Mouse (Mus musculus) thymus, postnatal 0 days (tissue): ENCODE data around the gene Rhoa. TPM values are rescaled to one million over a fixed set of nuclear protein-coding genes. Genes with fewer than 3 reads are reported as not detected.
"Not testable (repeated sequence)": the region's sequence is repeated elsewhere in the genome, so short reads cannot be mapped to it uniquely, and the experiment has no call there.

Experiments used
- DNase-seq: peaks from one replicate; pipeline ENCODE4 v3.0.0-alpha.2; 2015; ENCODE audit warnings: low spot score
- polyA plus RNA-seq: library from polyadenylated mRNA; unstranded; fragments of >200 nt; fragmentation: Nextera tagmentation; extraction: Ambion mirVana; gene quantifications from 2 replicates; pipeline ENCODE4 v1.2.1, GENCODE M21; 2015

Rhoa gene
- polyA plus RNA-seq, 1 experiment from 2014 or later = 543 TPM

DNA sequence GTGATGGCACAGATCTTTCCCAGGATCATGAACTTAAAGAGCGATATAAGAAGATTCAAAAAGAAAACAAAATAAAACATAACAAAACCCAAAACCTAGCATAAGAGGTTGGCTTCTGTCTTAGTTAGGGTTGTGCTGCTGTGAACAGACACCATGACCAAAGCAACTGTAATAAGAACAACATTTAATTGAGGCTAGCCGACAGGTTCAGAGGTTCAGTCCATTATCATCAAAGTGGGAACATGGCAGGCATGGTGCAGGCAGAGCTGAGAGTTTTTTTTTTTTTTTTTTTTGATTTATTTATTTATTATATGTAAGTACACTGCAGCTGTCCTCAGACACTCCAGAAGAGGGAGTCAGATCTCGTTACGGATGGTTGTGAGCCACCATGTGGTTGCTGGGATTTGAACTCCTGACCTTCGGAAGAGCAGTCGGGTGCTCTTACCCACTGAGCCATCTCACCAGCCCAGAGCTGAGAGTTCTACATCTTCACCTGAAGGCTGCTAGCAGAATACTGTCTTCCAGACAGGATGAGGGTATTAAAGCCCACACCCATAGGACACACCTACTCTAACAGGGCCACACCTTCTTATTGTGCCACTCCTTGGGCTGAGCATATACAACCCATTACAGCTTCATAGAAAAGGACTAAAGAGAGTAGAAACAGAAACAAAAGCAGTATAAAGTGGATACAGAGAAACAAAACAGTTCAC is 18.2 kb upstream of the Rhoa start:
- DNase-seq = not testable (repeated sequence)

DNA sequence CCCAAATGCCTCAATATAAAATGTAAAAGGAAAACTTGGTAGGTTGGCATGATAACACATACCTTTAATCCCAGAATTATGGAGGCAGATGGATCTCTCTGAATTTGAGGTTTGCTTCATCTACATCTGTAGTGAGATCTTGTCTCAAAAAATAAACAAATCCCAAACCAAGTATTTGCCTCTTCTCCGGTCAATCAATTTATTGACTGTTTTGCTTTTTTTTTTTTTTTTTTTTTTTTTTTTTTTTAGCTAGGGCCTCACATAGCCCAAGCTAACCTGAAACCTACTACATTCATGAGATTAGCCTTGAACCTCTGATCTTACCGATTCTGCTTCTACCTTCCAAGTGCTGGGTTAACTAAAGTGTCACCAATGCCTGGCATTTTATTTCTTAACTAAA is 16.6 kb upstream of the Rhoa start:
- DNase-seq = no peak

DNA sequence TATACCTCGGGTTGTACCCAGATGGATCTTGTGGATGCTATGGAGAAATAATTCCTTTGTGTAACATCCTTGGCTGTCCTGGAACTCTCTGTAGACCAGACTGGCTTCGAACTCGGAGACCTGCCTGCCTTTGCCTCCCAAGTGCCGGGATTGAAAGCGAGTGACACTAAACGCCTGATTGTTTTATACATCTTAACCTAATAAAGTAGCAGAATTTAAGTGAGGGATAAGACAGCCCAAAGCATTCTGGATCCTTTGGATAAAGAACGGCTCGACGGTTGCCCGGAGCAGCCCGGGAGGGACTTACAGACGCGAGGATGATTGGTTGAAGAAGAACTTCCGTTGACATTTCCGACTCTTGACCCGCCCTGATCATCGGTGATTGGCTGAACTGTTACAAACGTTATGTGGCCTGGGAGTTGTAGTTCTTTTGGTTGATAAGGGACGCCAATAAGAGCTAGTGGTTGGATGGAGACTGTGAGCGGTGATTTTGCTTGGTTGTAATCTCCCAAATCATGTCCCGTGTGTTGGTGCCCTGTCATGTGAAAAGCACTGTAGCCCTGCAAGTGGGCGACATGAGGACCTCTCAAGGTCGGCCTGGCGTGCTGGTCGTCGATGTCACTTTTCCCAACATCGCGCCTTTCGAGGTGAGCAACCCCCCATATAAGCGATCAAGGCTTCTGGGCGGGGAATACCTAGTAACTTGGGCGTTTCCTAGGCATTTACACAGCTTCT is 15.7 kb upstream of the Rhoa start, which contains the start of gene Nicn1:
TSS of gene Nicn1 (plus strand) at position 414 of the 735 bp plus-strand sequence.
- DNase-seq = peak; percentile 95

DNA sequence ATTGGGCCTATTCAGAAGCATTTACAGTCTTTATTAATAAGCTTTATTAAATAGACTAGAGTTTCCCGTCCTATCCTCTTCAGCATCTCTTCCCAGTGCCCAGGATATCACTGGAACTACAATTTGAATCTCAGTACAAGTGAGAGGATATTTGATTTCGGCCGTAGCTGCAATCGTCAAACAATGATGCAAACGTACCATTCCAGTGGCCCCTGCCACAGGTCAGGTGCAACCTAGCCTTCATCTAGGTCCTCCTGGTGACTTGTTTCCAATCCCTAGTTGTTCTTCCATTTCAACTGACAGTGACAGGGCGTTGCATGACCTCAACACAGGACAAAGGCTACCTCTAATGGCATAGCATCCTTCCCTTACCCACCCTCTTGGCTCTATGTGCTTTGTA is 15.2 kb upstream of the Rhoa start:
- no peak for DNase-seq

DNA sequence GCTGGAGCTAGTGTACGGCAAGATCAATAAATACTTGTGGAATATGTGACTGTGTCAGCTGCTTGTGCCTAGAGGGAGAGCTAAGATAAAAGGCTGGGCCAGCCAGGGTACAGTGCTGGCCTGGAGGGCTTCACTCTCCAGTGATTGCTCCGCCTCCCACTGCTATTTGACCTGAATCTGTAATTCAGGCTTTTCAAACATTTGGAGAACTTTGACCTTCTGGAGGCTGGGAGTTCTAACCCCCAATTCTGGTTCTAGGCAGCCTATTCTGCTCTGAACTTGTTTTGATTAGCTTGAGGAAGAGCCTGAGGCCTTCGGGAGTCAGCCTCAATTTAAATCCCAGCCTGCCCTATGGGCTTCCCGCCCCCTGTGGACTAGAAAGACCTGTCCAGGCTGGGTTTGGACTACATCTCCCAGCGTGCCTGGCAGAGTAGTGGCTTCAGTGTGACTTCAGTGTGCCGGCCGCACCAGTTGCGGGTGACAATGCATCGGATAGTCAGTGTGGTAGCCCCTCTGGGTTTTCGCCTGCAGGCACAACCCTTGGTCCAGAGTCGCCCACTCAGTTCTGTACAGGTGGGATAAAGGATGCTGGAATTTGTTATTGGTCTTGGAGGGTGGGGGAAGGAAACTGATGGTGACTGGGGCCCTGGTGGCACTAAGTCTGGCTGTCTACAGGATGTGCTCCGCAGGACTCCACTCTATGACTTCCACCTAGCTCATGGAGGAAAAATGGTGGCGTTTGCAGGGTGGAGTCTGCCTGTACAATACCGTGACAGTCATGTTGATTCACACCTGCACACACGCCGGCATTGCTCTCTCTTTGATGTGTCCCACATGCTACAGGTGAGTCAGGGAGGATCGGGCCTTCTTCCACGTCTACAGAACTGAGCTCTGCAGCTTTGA is 9.2 kb upstream of the Rhoa start, which contains the start of gene Amt:
TSS of gene Amt (plus strand) at position 401 of the 903 bp plus-strand sequence.
- DNase-seq = no peak

DNA sequence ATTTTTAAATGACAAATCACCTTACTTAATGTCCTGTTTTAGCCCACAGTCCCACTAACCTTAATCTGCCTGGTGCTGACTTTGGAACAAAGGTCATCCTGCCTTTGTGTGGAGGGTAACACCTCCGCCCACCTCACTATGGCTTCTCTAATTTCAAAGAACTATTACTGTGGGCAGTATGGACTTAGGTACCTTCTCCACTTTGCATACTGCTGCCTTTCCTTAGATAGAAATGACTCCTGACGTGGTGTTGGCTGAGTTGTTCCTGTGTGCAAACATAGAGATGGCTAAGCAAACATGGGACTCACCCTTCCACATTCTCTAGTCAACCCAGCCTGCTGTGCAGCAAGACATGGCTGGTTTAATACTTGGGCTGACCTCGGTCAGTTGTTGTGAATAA is 4.1 kb upstream of the Rhoa start:
- DNase-seq = no peak

DNA sequence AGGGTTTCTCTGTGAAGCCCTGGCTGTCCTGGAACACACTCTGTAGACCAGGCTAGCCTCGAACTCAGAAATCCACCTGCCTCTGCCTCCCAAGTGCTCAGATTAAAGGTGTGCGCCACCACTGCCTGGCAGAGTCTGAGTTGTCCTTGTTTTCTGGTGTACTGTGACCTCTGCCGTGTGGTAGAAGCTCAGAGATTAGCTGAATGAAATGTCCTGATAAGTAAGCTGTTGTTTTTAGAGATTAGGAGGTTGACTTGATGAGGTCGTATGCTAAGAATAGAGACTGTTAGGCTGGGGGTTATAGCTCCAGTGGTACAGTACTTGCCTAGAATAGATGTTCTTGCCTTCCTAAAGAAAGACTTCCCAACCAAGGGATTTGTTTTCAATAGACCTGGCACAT is 1.2 kb upstream of the Rhoa start:
- DNase-seq = no peak

DNA sequence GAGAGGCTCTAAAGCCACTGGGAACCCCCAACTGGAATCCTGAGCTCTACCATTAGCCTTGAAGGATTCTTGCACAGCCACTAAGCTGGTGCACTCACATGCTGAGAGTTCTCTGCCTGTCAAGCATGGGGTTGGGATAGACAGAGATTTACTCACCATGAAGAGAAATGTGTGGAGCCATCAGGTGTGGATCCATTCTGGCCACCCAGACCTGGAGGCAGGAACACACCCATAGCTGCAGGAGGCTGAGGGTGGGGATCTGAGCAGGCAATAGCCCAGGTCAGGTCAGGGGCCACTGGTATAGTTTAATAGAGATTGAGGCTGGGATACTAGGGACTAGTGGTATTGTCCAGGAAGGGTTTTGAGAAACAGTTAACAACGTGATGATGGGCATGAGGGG is 759 bp upstream of the Rhoa start:
- DNase-seq = no peak

DNA sequence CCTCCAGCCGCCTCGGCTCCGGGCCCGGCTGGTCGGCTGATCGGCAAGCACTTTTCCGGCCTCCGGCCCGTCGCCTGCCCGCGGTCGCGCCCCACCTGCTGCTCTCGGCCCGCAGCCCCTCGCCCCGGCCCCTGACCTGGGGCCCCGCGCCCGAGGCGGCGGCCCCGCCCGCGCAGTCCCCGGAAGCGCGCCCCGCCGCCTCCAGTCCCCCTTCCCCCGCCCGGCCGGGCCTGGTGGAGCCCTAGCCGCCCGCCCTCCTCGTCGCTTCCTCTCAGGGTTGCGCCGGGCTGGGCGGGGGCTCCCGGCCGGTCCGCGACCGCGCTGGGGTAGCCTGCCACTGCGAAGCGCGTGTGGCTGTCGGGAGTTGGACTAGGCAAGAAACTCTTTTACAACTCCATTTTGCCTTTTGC is 647 bp downstream of the Rhoa start:
- DNase-seq = peak; percentile 86

DNA sequence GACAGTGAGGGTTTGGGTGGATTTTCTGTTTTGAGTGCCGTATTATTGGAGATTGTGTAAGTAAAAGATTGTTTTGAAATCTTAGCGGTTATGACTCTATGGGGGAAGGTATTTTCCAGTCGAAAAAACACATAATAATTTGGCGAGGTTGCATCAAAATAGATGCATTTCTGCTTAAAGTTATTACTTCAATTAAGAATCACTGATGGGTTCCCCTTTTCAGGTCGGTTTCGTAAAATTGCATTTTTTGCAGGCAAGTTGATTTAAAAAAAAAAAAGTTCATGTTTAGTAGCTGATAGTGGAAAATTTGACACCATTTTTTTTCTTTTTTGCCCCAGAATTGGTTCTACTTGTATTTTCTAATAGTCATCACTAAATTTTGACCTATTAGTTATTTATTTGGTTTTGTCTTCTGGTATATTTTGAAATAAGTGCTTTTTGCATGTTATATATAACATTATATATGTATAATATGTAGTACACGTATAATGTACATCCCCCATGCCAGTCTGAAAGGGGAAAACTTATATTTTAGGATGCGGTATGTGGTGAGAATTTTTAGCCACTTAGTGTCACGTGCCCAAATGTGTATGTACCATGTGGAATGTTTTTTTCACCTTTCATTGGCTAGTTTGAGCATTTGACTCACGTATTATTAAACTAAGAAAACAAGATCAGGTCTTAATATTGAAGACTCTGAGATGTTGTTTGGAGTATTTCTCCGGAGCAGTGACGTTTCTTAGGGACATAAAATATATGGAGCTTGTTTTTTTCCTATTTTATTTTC is 1.3 kb downstream of the Rhoa start:
- DNase-seq = peak; percentile 11

DNA sequence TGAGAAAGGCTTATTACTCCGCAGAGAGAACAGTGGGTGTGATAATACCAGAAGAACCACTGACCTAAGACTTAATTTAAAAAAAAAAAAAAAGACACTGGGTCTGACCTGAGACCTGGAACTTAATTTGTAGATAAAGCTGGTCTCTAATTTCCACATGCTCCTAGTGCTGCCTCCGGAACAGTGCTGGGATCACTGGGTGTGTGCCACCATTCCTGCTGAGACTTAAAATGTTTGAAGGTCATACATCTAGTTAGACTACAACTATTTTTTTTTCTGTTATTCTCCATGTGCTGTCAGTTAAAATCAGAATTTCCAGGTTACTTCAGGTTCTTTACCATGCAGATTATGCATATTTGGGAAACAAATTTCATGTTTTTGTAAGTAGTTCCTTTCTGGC is 2.2 kb downstream of the Rhoa start:
- no peak for DNase-seq

DNA sequence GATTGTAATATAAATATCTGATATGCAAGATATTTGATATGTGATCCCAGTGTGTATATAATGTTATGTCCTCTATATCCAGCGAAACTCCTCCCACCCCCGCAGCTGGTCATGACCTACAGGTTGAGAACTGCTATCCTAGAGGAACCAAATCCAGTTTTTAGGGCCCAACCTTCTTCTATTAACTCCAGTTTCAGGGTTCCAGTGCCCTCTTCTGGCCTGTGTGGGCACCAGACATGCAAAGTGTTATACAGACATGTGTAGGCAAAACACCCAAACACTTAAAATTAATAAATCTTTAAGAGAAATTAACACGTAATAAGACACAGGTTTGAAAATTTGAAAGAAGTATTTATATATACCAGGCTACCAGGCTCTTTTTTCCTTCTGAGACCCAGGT is 11.6 kb downstream of the Rhoa start:
- no peak for DNase-seq

DNA sequence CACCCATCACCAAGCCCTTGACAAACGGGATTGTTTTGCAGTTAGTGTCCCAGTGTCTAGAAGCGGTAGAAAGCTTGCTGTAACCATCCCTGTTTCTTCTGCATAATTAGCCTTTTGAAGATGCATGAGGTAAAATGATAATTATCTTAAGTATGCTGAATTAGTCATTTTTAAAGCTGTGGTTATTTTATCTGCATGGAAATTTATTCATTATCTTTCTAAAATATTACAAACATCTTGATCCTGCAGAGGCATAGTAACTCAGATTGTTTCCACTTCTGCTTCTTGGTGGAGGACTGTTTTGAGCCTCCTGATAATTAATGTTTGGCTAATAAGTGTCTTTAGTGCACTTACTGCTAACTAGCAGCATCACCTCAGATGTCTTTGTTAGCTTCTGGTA is 12.5 kb downstream of the Rhoa start:
- no peak for DNase-seq

DNA sequence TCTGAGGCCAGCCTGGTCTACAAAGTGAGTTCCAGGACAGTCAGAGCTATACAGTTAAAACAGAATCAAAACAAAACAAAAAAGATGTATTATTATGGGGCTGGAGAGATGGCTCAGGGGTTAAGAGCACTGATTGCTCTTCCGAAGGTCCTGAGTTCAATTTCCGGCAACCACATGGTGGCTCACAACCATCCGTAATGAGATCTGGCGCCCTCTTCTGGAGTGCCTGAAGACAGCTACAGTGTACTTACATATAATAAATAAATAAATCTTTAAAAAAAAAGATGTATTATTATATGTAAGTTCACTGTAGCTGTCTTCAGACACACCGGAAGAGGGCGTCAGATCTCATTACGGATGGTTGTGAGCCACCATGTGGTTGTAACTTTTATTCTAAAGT is 16.1 kb downstream of the Rhoa start:
- DNase-seq = not testable (repeated sequence)

DNA sequence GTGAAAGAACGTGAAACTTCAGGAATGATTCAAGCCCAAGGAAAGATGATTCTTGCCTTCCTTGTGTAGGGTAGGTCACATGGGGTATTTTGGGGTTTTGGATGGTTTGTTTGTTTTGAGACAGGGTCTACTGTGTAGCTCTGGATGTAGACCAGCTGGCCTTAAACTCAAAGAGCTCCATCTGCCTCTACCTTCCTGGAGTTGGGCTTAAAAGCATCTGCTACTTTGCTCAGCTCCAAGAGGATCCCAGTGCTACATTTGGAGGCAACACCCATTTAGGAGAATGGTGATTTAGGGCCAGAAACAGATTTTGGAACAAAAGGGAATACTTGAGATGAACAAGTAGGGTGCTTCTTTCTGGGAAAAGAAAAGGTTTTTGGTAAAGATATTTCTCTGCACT is 18.9 kb downstream of the Rhoa start:
- DNase-seq = no peak

DNA sequence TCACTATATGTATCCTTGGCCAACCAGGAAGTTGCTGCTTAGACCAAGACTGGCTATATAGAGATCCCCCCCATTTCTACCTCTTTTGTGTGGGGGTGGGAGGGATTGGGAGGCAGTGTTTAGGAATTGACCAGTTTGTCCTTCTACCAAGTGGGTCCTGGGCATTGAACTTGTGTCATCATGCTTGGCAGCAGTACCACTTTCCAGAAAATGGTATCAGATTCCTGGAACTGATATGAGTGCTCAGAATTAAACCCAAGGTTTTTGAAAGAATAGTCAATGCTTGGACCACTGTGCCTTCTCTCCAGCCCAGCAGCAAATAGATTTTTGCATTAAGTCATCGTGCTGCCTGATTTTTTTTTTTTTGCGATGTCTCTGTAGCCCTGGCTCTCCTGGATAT is 19.9 kb downstream of the Rhoa start:
- no peak for DNase-seq

DNA sequence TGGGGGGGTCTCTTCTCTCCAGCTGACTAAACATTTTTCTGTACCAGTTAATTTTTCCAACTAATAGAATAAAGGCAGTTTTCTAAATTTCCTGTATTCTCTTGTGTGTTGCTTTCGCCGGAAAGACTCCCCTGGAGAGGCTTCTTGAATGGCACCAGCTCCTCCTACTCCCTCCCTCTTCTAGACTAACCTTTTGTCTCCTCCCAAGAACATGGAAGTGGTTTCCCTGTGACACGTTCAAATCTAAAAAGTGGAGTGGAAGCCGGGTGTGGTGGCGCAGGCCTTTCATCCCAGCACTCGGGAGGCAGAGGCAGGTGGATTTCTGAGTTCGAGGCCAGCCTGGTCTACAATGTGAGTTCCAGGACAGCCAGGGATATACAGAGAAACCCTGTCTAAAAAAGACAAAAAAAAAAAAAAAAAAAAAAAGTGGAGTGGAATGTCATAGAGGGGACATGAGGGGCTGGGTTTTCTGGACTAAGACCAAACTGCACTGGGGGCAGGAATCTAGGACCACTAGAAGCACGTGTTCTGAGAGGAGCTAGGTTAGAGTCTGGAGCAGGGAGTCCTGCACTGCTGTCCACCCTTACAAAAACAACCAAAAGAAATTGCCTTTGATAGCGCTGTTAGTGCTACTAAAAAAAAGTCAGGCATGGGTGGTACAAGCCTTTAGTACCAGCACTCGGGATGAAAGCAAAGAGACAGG is 32.1 kb downstream of the Rhoa start:
- no peak for DNase-seq

DNA sequence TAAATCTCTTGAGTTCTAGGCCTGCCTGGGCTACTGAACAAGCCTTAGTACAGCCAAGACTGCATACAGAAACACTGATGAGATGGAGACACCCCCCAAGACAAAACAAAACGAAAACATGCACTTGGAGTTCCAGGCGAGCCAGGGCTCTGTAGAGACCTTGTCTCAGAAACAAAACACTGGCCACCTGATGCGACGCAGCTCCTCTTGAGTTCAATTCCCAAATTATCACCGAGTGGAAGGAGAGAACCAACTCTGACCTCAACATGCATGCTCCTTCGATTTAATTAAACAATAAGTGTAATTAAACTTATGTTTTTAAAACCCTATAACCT is 32.6 kb downstream of the Rhoa start:
- no peak for DNase-seq

DNA sequence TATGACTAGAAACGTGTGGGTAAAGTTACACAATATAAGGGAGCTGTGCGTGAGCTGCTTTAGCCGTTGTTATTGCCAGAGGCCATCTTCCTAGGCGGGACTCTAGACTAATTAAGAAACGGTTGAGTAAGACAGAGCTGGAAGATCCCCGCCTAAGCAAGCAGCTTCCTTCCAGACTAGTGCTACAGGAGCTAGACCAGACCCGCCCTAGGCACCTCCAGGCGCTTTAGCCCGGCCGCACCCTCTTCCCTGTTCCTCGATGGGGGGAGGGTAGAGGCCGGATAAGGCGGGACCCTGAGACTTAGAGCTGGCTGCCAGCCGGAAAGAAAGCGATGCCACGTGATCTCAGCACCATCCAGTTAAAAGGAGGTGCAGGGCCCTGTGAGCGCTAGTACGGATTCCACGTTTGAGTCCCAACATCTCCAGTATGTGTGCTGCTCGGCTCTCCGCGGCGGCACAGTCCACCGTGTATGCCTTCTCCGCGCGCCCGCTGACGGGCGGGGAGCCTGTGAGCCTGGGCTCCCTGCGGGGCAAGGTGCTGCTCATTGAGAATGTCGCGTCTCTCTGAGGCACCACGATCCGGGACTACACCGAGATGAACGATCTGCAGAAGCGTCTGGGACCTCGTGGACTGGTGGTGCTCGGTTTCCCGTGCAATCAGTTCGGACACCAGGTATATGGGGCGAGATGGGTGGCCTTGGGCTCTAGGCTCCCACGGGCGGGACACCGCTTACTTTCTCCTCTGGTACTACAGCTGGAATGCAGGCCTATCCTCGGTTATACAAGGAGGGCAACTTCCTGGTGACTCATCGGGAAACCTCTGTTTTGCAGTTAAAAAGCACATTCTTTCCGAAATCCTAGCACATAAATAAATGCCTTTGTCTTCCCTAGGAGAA is 33.2 kb downstream of the Rhoa start, which contains the start of gene Gpx1:
TSS of gene Gpx1 (plus strand) at position 18 of the 896 bp plus-strand sequence.
- DNase-seq = peak; percentile 93
